Mouse (Mus musculus): ENCODE measurements around the gene Cacna2d2. TPM values are rescaled to one million over a fixed set of nuclear protein-coding genes. Genes with fewer than 3 reads are reported as not detected.
"Not testable (repeated sequence)": the region's sequence is repeated elsewhere in the genome, so short reads cannot be mapped to it uniquely, and the experiment has no call there.

Cacna2d2 gene
- total and polyA plus RNA-seq, 2 experiments: not detected

- H3K27ac ChIP-seq (replicated peaks; ENCODE audit: insufficient read depth, low read depth, low read length): peak overlapping the region; percentile 94
- 48% methylated on average over 13 of the region's 13 CpGs for WGBS
- peak overlapping the region; percentile 82 for H3K9ac ChIP-seq (ENCODE audit: low read depth, low read length)
- H3K27me3 ChIP-seq (ENCODE audit: control insufficient read depth, insufficient read depth, low read length): no peaks in the 10 kb centered on the region
- peaks cover 24% of the 10 kb centered on the region; the same call in 1 of the 2 replicates for H3K79me2 ChIP-seq (ENCODE audit: control insufficient read depth, insufficient read depth, low read length)
- peaks cover 34% of the 10 kb centered on the region for H3K4me1 ChIP-seq (ENCODE audit: control insufficient read depth, insufficient read depth, low read length)
- TF ChIP-seq CTCF (IDR thresholded peaks at IDR 0.05; ENCODE audit: low read depth, low read length): no peak
- DNase-seq (ENCODE audit: extremely low read depth, low read depth, low spot score): no peak
- peaks cover 7% of the 10 kb centered on the region for H3K36me3 ChIP-seq (ENCODE audit: control insufficient read depth, insufficient read depth, low read length)
- H3K4me3 ChIP-seq (ENCODE audit: insufficient read depth, low read depth, low read length): peak overlapping the region; percentile 83
Observed at GRCm38 (mm10) chr9:107570016-107570415, 170.6 kb downstream of the Cacna2d2 start.

GRCm38 (mm10) chr9:107570845-107571244 lies 171.4 kb downstream of the Cacna2d2 start:
- Histone ChIP-seq H3K36me3 (ENCODE audit: control insufficient read depth, insufficient read depth, low read length) (peaks cover 7% of the 10 kb centered on the region), H3K4me3 (ENCODE audit: insufficient read depth, low read depth, low read length) (peak overlapping the region; percentile 83), H3K9ac (ENCODE audit: low read depth, low read length) (peak overlapping the region; percentile 82), H3K79me2 (ENCODE audit: control insufficient read depth, insufficient read depth, low read length) (peaks cover 24% of the 10 kb centered on the region; the same call in 1 of the 2 replicates), H3K27ac (replicated peaks; ENCODE audit: insufficient read depth, low read depth, low read length) (peak overlapping the region; percentile 94), H3K27me3 (ENCODE audit: control insufficient read depth, insufficient read depth, low read length) (no peaks in the 10 kb centered on the region), H3K4me1 (ENCODE audit: control insufficient read depth, insufficient read depth, low read length) (peaks cover 38% of the 10 kb centered on the region)
- 61% methylated on average over 21 of the region's 21 CpGs for WGBS
- no peak for DNase-seq (ENCODE audit: extremely low read depth, low read depth, low spot score)
- TF ChIP-seq POLR2A (IDR thresholded peaks at IDR 0.05; ENCODE audit: extremely low read depth, insufficient read depth, low read length) (no peak), CTCF (IDR thresholded peaks at IDR 0.05; ENCODE audit: low read depth, low read length) (no peak)

GRCm38 (mm10) chr9:107571534-107572326 lies 172.3 kb downstream of the Cacna2d2 start:
- WGBS: 68% methylated on average over 22 of the region's 22 CpGs
- peaks cover 24% of the 10 kb centered on the region; the same call in 1 of the 2 replicates for H3K79me2 ChIP-seq (ENCODE audit: control insufficient read depth, insufficient read depth, low read length)
- H3K27me3 ChIP-seq (ENCODE audit: control insufficient read depth, insufficient read depth, low read length): no peaks in the 10 kb centered on the region
- peaks cover 7% of the 10 kb centered on the region for H3K36me3 ChIP-seq (ENCODE audit: control insufficient read depth, insufficient read depth, low read length)
- TF ChIP-seq POLR2A (IDR thresholded peaks at IDR 0.05; ENCODE audit: extremely low read depth, insufficient read depth, low read length) (no peak), CTCF (IDR thresholded peaks at IDR 0.05; ENCODE audit: low read depth, low read length) (no peak)
- H3K9ac ChIP-seq (ENCODE audit: low read depth, low read length): peak overlapping the region; percentile 82
- DNase-seq (ENCODE audit: extremely low read depth, low read depth, low spot score): peak; percentile 59
- peaks cover 35% of the 10 kb centered on the region for H3K4me1 ChIP-seq (ENCODE audit: control insufficient read depth, insufficient read depth, low read length)
- H3K4me3 ChIP-seq (ENCODE audit: insufficient read depth, low read depth, low read length): peak overlapping the region; percentile 83
- H3K27ac ChIP-seq (replicated peaks; ENCODE audit: insufficient read depth, low read depth, low read length): peak overlapping the region; percentile 94

- Histone ChIP-seq H3K27ac (replicated peaks; ENCODE audit: insufficient read depth, low read depth, low read length) (0 out of 2 replicates have a peak overlapping the region, but pooled peaks have one; percentile 7), H3K4me1 (ENCODE audit: control insufficient read depth, insufficient read depth, low read length) (peaks cover 33% of the 10 kb centered on the region), H3K36me3 (ENCODE audit: control insufficient read depth, insufficient read depth, low read length) (peaks cover 7% of the 10 kb centered on the region), H3K9ac (ENCODE audit: low read depth, low read length) (no peak overlapping the region), H3K27me3 (ENCODE audit: control insufficient read depth, insufficient read depth, low read length) (no peaks in the 10 kb centered on the region), H3K79me2 (ENCODE audit: control insufficient read depth, insufficient read depth, low read length) (peaks cover 27% of the 10 kb centered on the region; the same call in 1 of the 2 replicates), H3K4me3 (ENCODE audit: insufficient read depth, low read depth, low read length) (no peak overlapping the region)
- 98% methylated on average over 2 of the region's 2 CpGs for WGBS
- no peak for DNase-seq (ENCODE audit: extremely low read depth, low read depth, low spot score)
- TF ChIP-seq POLR2A (IDR thresholded peaks at IDR 0.05; ENCODE audit: extremely low read depth, insufficient read depth, low read length): no peak
- TF ChIP-seq CTCF (IDR thresholded peaks at IDR 0.05; ENCODE audit: low read depth, low read length): no peak
Observed at GRCm38 (mm10) chr9:107572327-107572662, 172.9 kb downstream of the Cacna2d2 start.

DNA sequence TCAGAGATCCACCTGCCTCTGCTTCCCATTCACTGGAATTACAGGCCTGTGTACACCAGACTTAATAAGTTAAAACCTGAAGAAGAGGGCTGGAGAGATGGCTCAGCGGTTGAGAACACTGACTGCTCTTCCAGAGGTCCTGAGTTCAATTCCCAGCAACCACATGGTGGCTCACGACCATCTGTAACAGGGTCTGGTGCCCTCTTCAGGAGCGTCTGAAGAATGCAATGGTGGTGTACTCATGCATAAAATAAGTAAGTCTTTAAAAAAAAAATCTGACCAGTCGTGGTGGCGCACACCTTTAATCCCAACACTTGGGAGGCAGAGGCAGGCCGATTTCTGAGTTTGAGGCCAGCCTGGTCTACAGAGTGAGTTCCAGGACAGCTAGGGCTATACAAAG lies 174.4 kb downstream of the Cacna2d2 start:
- H3K9ac ChIP-seq (ENCODE audit: low read depth, low read length); H3K36me3 ChIP-seq (ENCODE audit: control insufficient read depth, insufficient read depth, low read length); DNase-seq (ENCODE audit: extremely low read depth, low read depth, low spot score); H3K4me3 ChIP-seq (ENCODE audit: insufficient read depth, low read depth, low read length); H3K27ac ChIP-seq (replicated peaks; ENCODE audit: insufficient read depth, low read depth, low read length); H3K27me3 ChIP-seq (ENCODE audit: control insufficient read depth, insufficient read depth, low read length): not testable (repeated sequence)
- WGBS: 91% methylated on average over 6 of the region's 6 CpGs
- Histone ChIP-seq H3K4me1 (ENCODE audit: control insufficient read depth, insufficient read depth, low read length) (peaks cover 32% of the 10 kb centered on the region), H3K79me2 (ENCODE audit: control insufficient read depth, insufficient read depth, low read length) (peaks cover 38% of the 10 kb centered on the region; the same call in 1 of the 2 replicates)
